Mouse (Mus musculus) stomach, postnatal 0 days (tissue): ENCODE data around the gene Fam69a.

ENCODE experiments used
- CTCF ChIP-seq: IDR thresholded peaks from 2 replicates; pipeline ENCODE4 v1.5.1; 2016; ENCODE audit warnings: antibody characterized with exemption, low read depth, mild to moderate bottlenecking, moderate library complexity
- EP300 ChIP-seq: optimal IDR thresholded peaks from 2 replicates; pipeline ENCODE3; 2016; ENCODE audit warnings: antibody characterized with exemption

DNA sequence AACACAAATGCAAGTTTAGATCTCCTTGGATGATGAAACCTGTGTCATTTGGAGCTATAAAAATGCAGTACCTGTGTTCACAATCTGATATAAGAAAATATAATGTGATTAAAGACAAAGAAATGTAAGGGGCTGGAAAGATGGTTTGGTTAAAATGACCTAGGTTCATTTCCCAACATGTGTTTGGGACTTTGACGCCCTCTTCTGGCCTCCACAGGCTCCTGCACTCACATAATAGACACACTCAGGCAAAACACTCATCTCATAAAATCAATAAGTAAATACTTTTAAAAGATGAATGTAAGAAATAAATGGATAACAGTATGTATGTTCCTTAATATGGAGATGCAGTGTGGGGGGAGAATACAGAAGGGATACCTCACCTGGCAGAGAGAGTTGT is 109.8 kb downstream of the Fam69a start:
- TF ChIP-seq CTCF (no peak), EP300 (no peak)
